Mouse (Mus musculus) cerebellum, adult 2 months (tissue): ENCODE data around the gene Dse. TPM values are rescaled to one million over a fixed set of nuclear protein-coding genes. Genes with fewer than 3 reads are reported as not detected.
A peak's percentile ranks its signal among the peaks of the same experiment; 100 is the strongest.
"Not testable (repeated sequence)": the region's sequence is repeated elsewhere in the genome, so short reads cannot be mapped to it uniquely, and the experiment has no call there.

Source experiments
- DNase-seq, 2 experiments: peaks; one replicate each; pipeline ENCODE4 v3.0.0; 2021
- H3K27ac ChIP-seq: fragments of 200-500 bp; 2 replicates; pipeline ENCODE4 v1.5.1; 2012; ENCODE audit warnings: low read length, control low read depth, inconsistent platforms; ENCODE audit not compliant: insufficient read depth
- H3K27me3 ChIP-seq: fragments of 200-500 bp; 2 replicates; pipeline ENCODE4 v1.6.1; 2012; ENCODE audit warnings: inconsistent platforms, mild to moderate bottlenecking, low read length, moderate library complexity; ENCODE audit not compliant: control insufficient read depth, insufficient read depth
- H3K4me1 ChIP-seq: fragments of 200-500 bp; 2 replicates; pipeline ENCODE4 v1.6.1; 2011; ENCODE audit warnings: low read length; ENCODE audit not compliant: control insufficient read depth, insufficient read depth
- H3K4me3 ChIP-seq: fragments of 200-500 bp; replicated peaks from 2 replicates; pipeline ENCODE3; 2011; ENCODE audit warnings: mild to moderate bottlenecking, low read depth, low read length, control low read depth; ENCODE audit not compliant: insufficient read depth
- CTCF ChIP-seq: fragments of 200-500 bp; IDR thresholded peaks from 2 replicates; pipeline ENCODE4 v1.5.1; 2011; ENCODE audit warnings: low read depth, mild to moderate bottlenecking, control low read depth, low read length, moderate library complexity, borderline replicate concordance; ENCODE audit not compliant: insufficient read depth
- POLR2A ChIP-seq: fragments of 200-500 bp; IDR thresholded peaks from 2 replicates; pipeline ENCODE4 v1.6.1; 2011; ENCODE audit warnings: low read length, control low read depth, borderline replicate concordance; ENCODE audit not compliant: insufficient read depth
- WGBS: fragments of 180-500 bp; shearing (Covaris S2); methylation state at CpG from one replicate; pipeline ENCODE4 v1.1.7; 2018; 5-methylcytosine and 5-hydroxymethylcytosine counted together
- polyA plus RNA-seq: library from polyadenylated mRNA; depleted of rRNA; stranded (reverse); fragments of >200 nt; gene quantifications from 2 replicates; pipeline ENCODE4 v1.2.3, GENCODE M21; 2012; rRNA removed

Gene Dse
- polyA plus RNA-seq = 1.6 and 1.7 TPM in 2 replicates

DNA sequence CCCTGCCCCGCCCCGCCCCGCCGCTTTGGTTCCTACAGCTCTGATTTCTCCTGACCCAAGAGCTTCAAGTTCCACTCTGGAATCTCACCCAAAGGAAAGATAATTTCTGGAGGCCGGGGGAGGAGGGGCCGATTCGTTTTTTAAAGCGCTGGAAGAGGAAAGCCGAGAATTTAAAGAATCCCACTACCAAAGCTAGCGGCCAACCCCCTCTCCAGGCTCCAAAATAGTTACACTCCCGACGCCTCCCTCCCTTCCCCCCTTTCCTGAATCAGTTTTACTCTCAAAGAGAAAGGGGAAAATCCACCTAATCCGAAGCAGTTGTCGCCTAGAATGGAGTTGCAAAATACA lies at the start of gene Dse:
TSS of gene Dse (minus strand) at position 213 of the 348 bp plus-strand sequence.
- WGBS = under 1% methylated on average over 14 of the region's 14 CpGs
- no peak within 1 kb of the TSS for H3K27ac ChIP-seq
- H3K4me3 ChIP-seq = peak within 1 kb of the TSS; percentile 67
- no peaks in the 10 kb centered on the region; the same call in 1 of the 2 replicates for H3K27me3 ChIP-seq
- no peaks in the 10 kb centered on the region for H3K4me1 ChIP-seq
- DNase-seq = no peak
- no peak for TF ChIP-seq POLR2A
- TF ChIP-seq CTCF = no peak

DNA sequence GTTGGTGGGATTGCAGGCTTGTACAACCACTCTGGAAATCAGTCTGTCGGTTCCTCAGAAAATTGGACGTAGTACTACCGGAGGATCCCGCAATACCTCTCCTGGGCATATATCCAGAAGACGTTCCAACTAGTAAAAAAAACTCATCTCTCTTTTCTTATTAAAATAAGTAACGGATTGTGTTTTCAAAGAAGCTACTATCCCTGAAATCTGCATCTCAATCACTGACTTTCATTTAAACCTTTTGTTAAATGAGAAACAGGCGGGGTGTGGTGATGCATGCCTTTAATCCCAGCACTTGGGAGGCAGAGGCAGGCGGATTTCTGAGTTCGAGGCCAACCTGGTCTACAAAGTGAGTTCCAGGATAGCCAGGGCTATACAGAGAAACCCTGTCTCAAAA lies 45.3 kb upstream of the Dse start:
- H3K27me3 ChIP-seq, H3K4me3 ChIP-seq, H3K27ac ChIP-seq, DNase-seq, H3K4me1 ChIP-seq: not testable (repeated sequence)
- 85% methylated on average over 9 of the region's 9 CpGs for WGBS

DNA sequence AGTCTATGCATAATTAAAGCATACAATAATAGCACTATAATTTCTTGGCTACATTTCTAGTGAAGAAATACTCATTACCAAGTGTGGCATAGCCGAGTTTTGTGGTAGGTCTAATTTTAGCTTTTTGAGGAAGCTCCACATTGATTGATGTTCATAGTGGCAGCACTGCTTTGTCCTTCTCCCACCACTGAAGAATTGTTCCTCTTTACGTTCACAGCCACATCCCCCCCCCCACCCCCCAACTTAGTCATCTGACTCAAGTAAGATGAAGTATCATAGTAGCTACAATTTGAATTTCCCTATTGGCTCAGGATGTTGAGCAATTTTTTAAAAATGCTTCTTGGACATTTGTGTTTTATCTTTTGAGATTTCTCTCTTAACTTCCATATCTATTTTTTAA lies 42.1 kb upstream of the Dse start:
- 62% methylated on average over 2 of the region's 2 CpGs for WGBS
- DNase-seq = no peak
- H3K27me3 ChIP-seq = no peaks in the 10 kb centered on the region
- H3K4me1 ChIP-seq = no peaks in the 10 kb centered on the region
- no peak overlapping the region for H3K4me3 ChIP-seq
- no peak overlapping the region for H3K27ac ChIP-seq
- TF ChIP-seq CTCF = no peak
- no peak for TF ChIP-seq POLR2A

DNA sequence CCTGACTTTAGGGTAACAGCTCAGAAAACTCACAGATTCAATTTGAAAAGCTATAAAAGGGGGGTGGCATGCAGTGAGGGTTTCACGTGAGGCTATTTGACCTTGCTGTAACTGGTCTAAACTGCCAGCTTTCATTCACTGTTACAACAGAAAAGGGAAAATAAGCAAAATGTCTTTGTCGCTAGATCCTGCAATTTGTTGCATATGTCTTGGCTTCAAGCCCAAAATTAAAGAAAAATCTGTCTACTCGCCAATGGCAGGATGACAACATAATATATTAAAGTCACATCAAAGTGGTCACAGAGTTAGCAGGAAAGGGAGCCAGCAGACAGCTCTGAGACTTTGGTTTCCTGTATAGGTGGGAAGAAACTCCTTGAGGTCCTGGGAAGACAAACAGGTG lies 40.2 kb upstream of the Dse start:
- 30% methylated on average over 3 of the region's 3 CpGs for WGBS
- H3K27me3 ChIP-seq = no peaks in the 10 kb centered on the region
- no peaks in the 10 kb centered on the region for H3K4me1 ChIP-seq
- no peak overlapping the region for H3K4me3 ChIP-seq
- no peak for TF ChIP-seq CTCF
- no peak for TF ChIP-seq POLR2A
- no peak overlapping the region for H3K27ac ChIP-seq
- no peak for DNase-seq

DNA sequence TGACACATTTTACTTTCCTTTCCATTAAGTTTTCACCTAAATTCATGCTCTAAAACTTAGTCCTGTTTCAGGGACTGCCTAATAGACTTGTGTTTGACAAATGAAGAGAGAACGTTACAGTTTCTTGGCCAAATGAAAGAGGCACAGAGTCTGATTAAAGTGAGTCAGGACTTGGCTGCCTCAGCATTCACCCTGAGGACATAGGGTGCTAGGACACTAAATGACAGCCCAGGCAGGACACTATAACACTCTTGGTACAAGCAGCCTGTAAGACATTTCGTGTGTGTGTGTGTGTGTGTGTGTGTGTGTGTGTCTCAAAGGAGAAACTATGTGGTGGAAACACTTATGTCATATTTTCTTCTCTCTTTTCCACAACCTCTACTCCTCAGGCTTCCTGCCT lies 38.6 kb upstream of the Dse start:
- no peak for DNase-seq
- TF ChIP-seq POLR2A = no peak
- Histone ChIP-seq H3K4me1 (no peaks in the 10 kb centered on the region), H3K27me3 (no peaks in the 10 kb centered on the region), H3K27ac (no peak overlapping the region), H3K4me3 (no peak overlapping the region)
- 67% methylated on average over 2 of the region's 2 CpGs for WGBS

DNA sequence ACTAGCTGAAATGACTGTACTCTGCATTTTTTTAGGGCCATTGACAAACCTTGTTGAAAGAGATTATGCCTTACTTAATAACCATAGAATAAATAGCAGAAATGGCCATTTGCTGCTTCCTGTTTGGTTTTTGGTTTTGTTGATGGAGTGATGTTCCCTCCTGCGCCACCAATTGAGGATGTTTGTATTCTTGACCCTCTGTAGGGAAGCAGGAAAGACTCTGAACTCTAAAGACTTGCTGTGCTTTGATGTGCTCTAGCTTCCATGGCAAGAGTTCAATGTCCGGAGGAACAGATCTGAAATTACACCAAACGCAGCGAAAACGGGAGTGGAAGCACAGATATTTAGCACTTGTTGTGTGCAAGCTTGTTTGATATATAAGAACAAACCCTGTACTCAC lies 37.2 kb upstream of the Dse start:
- Histone ChIP-seq H3K27ac (no peak overlapping the region), H3K4me3 (no peak overlapping the region), H3K27me3 (no peaks in the 10 kb centered on the region), H3K4me1 (no peaks in the 10 kb centered on the region)
- WGBS = 85% methylated on average over 5 of the region's 5 CpGs
- TF ChIP-seq CTCF (no peak), POLR2A (no peak)
- DNase-seq = no peak

GRCm38 (mm10) chr10:34238536-34238935 lies 31.0 kb upstream of the Dse start:
- Histone ChIP-seq H3K4me3 (no peak overlapping the region), H3K27me3 (no peaks in the 10 kb centered on the region), H3K27ac (no peak overlapping the region), H3K4me1 (no peaks in the 10 kb centered on the region)
- WGBS = 73% methylated on average over 4 of the region's 4 CpGs
- DNase-seq = no peak
- TF ChIP-seq CTCF (no peak), POLR2A (no peak)

- no peaks in the 10 kb centered on the region for H3K27me3 ChIP-seq
- TF ChIP-seq CTCF (no peak), POLR2A (no peak)
- no peaks in the 10 kb centered on the region for H3K4me1 ChIP-seq
- no peak for DNase-seq
- no peak overlapping the region for H3K27ac ChIP-seq
- 70% methylated on average over 5 of the region's 5 CpGs for WGBS
- no peak overlapping the region for H3K4me3 ChIP-seq
Measured at GRCm38 (mm10) chr10:34236569-34236968, 29.1 kb upstream of the Dse start.

GRCm38 (mm10) chr10:34235384-34235783 lies 27.9 kb upstream of the Dse start:
- DNase-seq = no peak
- H3K27me3 ChIP-seq = no peaks in the 10 kb centered on the region
- H3K4me3 ChIP-seq = no peak overlapping the region
- no peaks in the 10 kb centered on the region for H3K4me1 ChIP-seq
- no peak for TF ChIP-seq CTCF
- TF ChIP-seq POLR2A = no peak
- WGBS = 16% methylated on average over 3 of the region's 3 CpGs
- no peak overlapping the region for H3K27ac ChIP-seq
